Mouse (Mus musculus): ENCODE measurements around the gene Hspa1b.

DNA sequence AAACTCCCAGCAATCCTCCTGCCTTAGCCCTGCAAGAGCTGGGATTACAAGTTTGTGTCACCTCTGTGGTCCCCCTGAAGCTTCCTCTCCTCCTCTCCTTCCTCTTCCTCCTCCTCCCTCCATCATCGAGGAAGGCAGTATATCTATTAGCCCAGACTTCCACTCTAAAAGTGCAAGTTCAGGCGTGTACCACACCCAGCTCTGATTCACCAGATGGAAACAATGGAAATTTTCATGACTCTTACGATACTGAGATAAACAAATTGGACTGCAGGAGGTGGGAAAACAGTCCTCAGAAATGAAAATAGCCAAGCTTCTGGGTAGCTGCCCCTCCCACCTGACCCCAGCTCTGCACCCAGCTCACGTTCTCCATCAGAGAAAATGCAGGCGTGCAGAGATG, 6.6 kb upstream of the Hspa1b start:
- TF ChIP-seq CTCF (IDR thresholded peaks at IDR 0.05; ENCODE audit: insufficient read depth, low read depth, low read length) (no peak), POLR2A (IDR thresholded peaks at IDR 0.05; ENCODE audit: insufficient read depth, low read depth, low read length) (no peak)

All from olfactory bulb, adult 2 months (tissue).